Mouse (Mus musculus): ENCODE results near the gene Zfp119b. TPM values are rescaled to one million over a fixed set of nuclear protein-coding genes. Genes with fewer than 3 reads are reported as not detected.
A peak's percentile ranks its signal among the peaks of the same experiment; 100 is the strongest.
"Not testable (repeated sequence)": the region's sequence is repeated elsewhere in the genome, so short reads cannot be mapped to it uniquely, and the experiment has no call there.

The Zfp119b gene
- polyA plus RNA-seq, 2 experiments: 3.5 to 7.1 TPM

DNA sequence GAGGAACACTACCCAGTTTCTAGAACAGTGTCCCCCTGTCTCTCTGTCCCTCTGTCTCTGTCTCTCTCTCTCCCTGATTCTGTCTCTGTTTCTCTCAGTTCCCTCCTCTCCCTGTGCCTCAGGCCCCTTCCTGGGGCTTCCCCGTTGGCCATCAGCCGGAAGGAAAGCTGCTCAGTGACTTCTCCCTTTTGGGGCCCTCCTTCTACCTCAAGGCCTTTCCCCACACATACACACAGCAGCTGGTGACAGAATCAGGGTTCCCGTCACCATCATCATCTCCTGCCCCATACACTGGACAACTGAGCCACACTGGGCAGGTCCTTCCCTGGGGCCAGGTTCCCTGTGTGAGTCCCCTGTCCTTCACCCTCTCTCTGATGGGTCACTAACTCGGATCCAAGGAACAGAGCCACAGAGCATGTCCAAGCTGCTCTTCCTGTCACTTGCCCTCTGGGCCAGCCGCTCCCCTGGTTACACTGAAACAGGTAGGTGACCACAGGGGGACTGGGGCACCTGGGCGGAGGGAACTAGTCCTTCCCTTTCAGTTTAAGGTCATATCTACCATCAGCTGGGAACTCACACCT, 3.2 kb upstream of the Zfp119b start, which contains the start of gene Ebi3:
Gene Ebi3 (plus strand): TSS at position 194 of the 581 bp plus-strand sequence.
- H3K4me1 ChIP-seq (ENCODE audit: control insufficient read depth, insufficient read depth, low read length): no peaks in the 10 kb centered on the region
- DNase-seq (ENCODE audit: low spot score): no peak
- no peaks in the 10 kb centered on the region for H3K36me3 ChIP-seq (ENCODE audit: control insufficient read depth, insufficient read depth, low read length)
- no peak within 1 kb of the TSS for H3K9ac ChIP-seq (ENCODE audit: low read depth, low read length, severe bottlenecking)
- H3K27me3 ChIP-seq (ENCODE audit: control insufficient read depth, insufficient read depth, low read length): peaks cover 3% of the 10 kb centered on the region; the same call in 1 of the 2 replicates
- H3K4me3 ChIP-seq (replicated peaks; ENCODE audit: low read length): no peak within 1 kb of the TSS
- no peak within 1 kb of the TSS for H3K27ac ChIP-seq (replicated peaks; ENCODE audit: low read depth, low read length)
- H3K9me3 ChIP-seq (ENCODE audit: control insufficient read depth, low read length): no peaks in the 10 kb centered on the region
- 69% methylated on average over 6 of the region's 6 CpGs for WGBS
- no peak for ATAC-seq (ENCODE audit: low FRiP score, low read depth)
- H3K4me2 ChIP-seq (replicated peaks; ENCODE audit: low read depth, low read length, severe bottlenecking): no peak within 1 kb of the TSS
- no peak for TF ChIP-seq POLR2A (IDR thresholded peaks at IDR 0.05; ENCODE audit: borderline replicate concordance, extremely low read depth, insufficient read depth, insufficient read length)

DNA sequence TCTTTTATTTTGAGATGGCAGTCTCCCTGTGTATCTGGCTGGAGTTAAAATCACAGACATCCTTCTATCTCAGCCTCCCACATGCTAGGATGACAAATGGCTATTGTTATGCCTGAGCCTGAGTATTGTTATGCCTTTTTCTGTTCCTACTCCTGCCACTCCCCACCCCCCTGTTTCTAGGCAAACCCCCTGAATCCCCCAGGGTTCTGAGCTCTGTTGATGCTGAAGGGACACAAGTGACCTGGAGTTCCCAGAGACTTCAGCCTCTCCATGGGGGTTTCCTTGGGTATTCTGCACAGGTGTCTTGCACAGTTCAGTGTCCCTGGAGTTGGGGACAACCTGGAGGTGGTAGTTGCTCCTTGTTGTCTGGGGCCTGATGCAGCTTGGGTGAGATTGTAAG, 2.7 kb upstream of the Zfp119b start:
- no peaks in the 10 kb centered on the region for H3K4me1 ChIP-seq (ENCODE audit: control insufficient read depth, insufficient read depth, low read length)
- H3K4me2 ChIP-seq (replicated peaks; ENCODE audit: low read depth, low read length, severe bottlenecking): no peak overlapping the region
- DNase-seq (ENCODE audit: low spot score) (no peak), ATAC-seq (ENCODE audit: low FRiP score, low read depth) (no peak)
- no peak for TF ChIP-seq POLR2A (IDR thresholded peaks at IDR 0.05; ENCODE audit: borderline replicate concordance, extremely low read depth, insufficient read depth, insufficient read length)
- no peak overlapping the region for H3K9ac ChIP-seq (ENCODE audit: low read depth, low read length, severe bottlenecking)
- no peak overlapping the region for H3K4me3 ChIP-seq (replicated peaks; ENCODE audit: low read length)
- no peak overlapping the region for H3K27ac ChIP-seq (replicated peaks; ENCODE audit: low read depth, low read length)
- H3K36me3 ChIP-seq (ENCODE audit: control insufficient read depth, insufficient read depth, low read length): no peaks in the 10 kb centered on the region
- peaks cover 3% of the 10 kb centered on the region; the same call in 1 of the 2 replicates for H3K27me3 ChIP-seq (ENCODE audit: control insufficient read depth, insufficient read depth, low read length)
- no peaks in the 10 kb centered on the region for H3K9me3 ChIP-seq (ENCODE audit: control insufficient read depth, low read length)

GRCm38 (mm10) chr17:55950601-55951000, 1.3 kb upstream of the Zfp119b start:
- ATAC-seq (ENCODE audit: low FRiP score, low read depth) (no peak), DNase-seq (ENCODE audit: low spot score) (no peak)
- H3K4me1 ChIP-seq (ENCODE audit: control insufficient read depth, insufficient read depth, low read length): peaks cover 2% of the 10 kb centered on the region; the same call in 1 of the 2 replicates

DNA sequence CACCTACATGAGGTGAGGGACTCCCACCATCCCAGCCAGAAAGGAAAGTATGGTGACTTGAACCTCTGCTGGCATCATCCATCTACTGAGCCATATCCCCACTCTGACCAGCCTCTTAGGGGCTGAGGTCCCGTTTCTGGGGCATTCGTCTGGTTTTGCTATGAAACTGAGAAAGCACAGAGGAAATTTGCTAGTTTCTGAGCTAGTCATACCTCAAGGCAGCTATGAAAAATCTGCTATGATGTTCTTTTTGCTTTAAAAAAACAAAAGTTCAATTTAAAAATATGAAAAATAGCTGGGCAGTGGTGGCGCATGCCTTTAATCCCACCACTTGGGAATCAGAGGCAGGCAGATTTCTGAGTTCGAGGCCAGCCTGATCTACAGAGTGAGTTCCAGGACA, 653 bp downstream of the Zfp119b start:
- no peak for DNase-seq (ENCODE audit: low spot score)
- no peaks in the 10 kb centered on the region for H3K9me3 ChIP-seq (ENCODE audit: control insufficient read depth, low read length)
- peaks cover 3% of the 10 kb centered on the region; the same call in 1 of the 2 replicates for H3K4me1 ChIP-seq (ENCODE audit: control insufficient read depth, insufficient read depth, low read length)
- no peak overlapping the region for H3K27ac ChIP-seq (replicated peaks; ENCODE audit: low read depth, low read length)
- TF ChIP-seq POLR2A (IDR thresholded peaks at IDR 0.05; ENCODE audit: borderline replicate concordance, extremely low read depth, insufficient read depth, insufficient read length): no peak
- no peak overlapping the region for H3K9ac ChIP-seq (ENCODE audit: low read depth, low read length, severe bottlenecking)
- H3K4me3 ChIP-seq (replicated peaks; ENCODE audit: low read length): no peak overlapping the region
- H3K36me3 ChIP-seq (ENCODE audit: control insufficient read depth, insufficient read depth, low read length): no peaks in the 10 kb centered on the region
- WGBS: 80% methylated on average over 4 of the region's 4 CpGs
- no peak overlapping the region for H3K4me2 ChIP-seq (replicated peaks; ENCODE audit: low read depth, low read length, severe bottlenecking)
- ATAC-seq (ENCODE audit: low FRiP score, low read depth): no peak
- H3K27me3 ChIP-seq (ENCODE audit: control insufficient read depth, insufficient read depth, low read length): no peaks in the 10 kb centered on the region

More at GRCm38 (mm10) chr17:55950601-55951000, 1.3 kb upstream of the Zfp119b start:
- Histone ChIP-seq H3K9ac (ENCODE audit: low read depth, low read length, severe bottlenecking) (no peak overlapping the region), H3K9me3 (ENCODE audit: control insufficient read depth, low read length) (no peaks in the 10 kb centered on the region), H3K4me3 (replicated peaks; ENCODE audit: low read length) (no peak overlapping the region), H3K27me3 (ENCODE audit: control insufficient read depth, insufficient read depth, low read length) (peaks cover 3% of the 10 kb centered on the region; the same call in 1 of the 2 replicates), H3K4me2 (replicated peaks; ENCODE audit: low read depth, low read length, severe bottlenecking) (no peak overlapping the region), H3K36me3 (ENCODE audit: control insufficient read depth, insufficient read depth, low read length) (no peaks in the 10 kb centered on the region), H3K27ac (replicated peaks; ENCODE audit: low read depth, low read length) (no peak overlapping the region)
- TF ChIP-seq POLR2A (IDR thresholded peaks at IDR 0.05; ENCODE audit: borderline replicate concordance, extremely low read depth, insufficient read depth, insufficient read length): no peak
- 75% methylated on average over 9 of the region's 9 CpGs for WGBS

GRCm38 (mm10) chr17:55945696-55946095, 3.6 kb downstream of the Zfp119b start:
- Histone ChIP-seq H3K27ac (replicated peaks; ENCODE audit: low read depth, low read length) (peak overlapping the region; percentile 72; the same call in 1 of the 2 replicates), H3K36me3 (ENCODE audit: control insufficient read depth, insufficient read depth, low read length) (no peaks in the 10 kb centered on the region), H3K27me3 (ENCODE audit: control insufficient read depth, insufficient read depth, low read length) (no peaks in the 10 kb centered on the region), H3K9me3 (ENCODE audit: control insufficient read depth, low read length) (no peaks in the 10 kb centered on the region), H3K4me1 (ENCODE audit: control insufficient read depth, insufficient read depth, low read length) (peaks cover 3% of the 10 kb centered on the region; the same call in 1 of the 2 replicates), H3K9ac (ENCODE audit: low read depth, low read length, severe bottlenecking) (peak overlapping the region; percentile 57), H3K4me3 (replicated peaks; ENCODE audit: low read length) (peak overlapping the region; percentile 44), H3K4me2 (replicated peaks; ENCODE audit: low read depth, low read length, severe bottlenecking) (peak overlapping the region; percentile 86)
- TF ChIP-seq POLR2A (IDR thresholded peaks at IDR 0.05; ENCODE audit: borderline replicate concordance, extremely low read depth, insufficient read depth, insufficient read length): no peak
- ATAC-seq (ENCODE audit: low FRiP score, low read depth): no peak
- WGBS: 24% methylated on average over 5 of the region's 5 CpGs
- DNase-seq (ENCODE audit: low spot score): no peak

- not testable (repeated sequence) for H3K27me3 ChIP-seq (ENCODE audit: control insufficient read depth, insufficient read depth, low read length); H3K9me3 ChIP-seq (ENCODE audit: control insufficient read depth, low read length); H3K36me3 ChIP-seq (ENCODE audit: control insufficient read depth, insufficient read depth, low read length); H3K4me1 ChIP-seq (ENCODE audit: control insufficient read depth, insufficient read depth, low read length)
- peak overlapping the region; percentile 86 for H3K4me2 ChIP-seq (replicated peaks; ENCODE audit: low read depth, low read length, severe bottlenecking)
- ATAC-seq (ENCODE audit: low FRiP score, low read depth) (peak; percentile 96), DNase-seq (ENCODE audit: low spot score) (peak; percentile 74)
- under 1% methylated on average over 47 of the region's 56 CpGs for WGBS
- peak overlapping the region; percentile 44 for H3K4me3 ChIP-seq (replicated peaks; ENCODE audit: low read length)
- peak overlapping the region; percentile 72 for H3K27ac ChIP-seq (replicated peaks; ENCODE audit: low read depth, low read length)
- H3K9ac ChIP-seq (ENCODE audit: low read depth, low read length, severe bottlenecking): peak overlapping the region; percentile 57
Observed at GRCm38 (mm10) chr17:55944866-55945682, 4.2 kb downstream of the Zfp119b start.

GRCm38 (mm10) chr17:55944387-55944865, 4.9 kb downstream of the Zfp119b start:
- not testable (repeated sequence) for DNase-seq (ENCODE audit: low spot score); H3K36me3 ChIP-seq (ENCODE audit: control insufficient read depth, insufficient read depth, low read length); H3K27me3 ChIP-seq (ENCODE audit: control insufficient read depth, insufficient read depth, low read length); H3K9me3 ChIP-seq (ENCODE audit: control insufficient read depth, low read length); ATAC-seq (ENCODE audit: low FRiP score, low read depth); H3K4me1 ChIP-seq (ENCODE audit: control insufficient read depth, insufficient read depth, low read length)
- Histone ChIP-seq H3K4me3 (replicated peaks; ENCODE audit: low read length) (peak overlapping the region; percentile 44), H3K4me2 (replicated peaks; ENCODE audit: low read depth, low read length, severe bottlenecking) (peak overlapping the region; percentile 86), H3K27ac (replicated peaks; ENCODE audit: low read depth, low read length) (peak overlapping the region; percentile 72), H3K9ac (ENCODE audit: low read depth, low read length, severe bottlenecking) (peak overlapping the region; percentile 40)
- WGBS: 33% methylated on average over 10 of the region's 10 CpGs

All from limb, embryonic 14.5 days (tissue).